Mouse (Mus musculus) intestine, embryonic 15.5 days (tissue): ENCODE results near the gene a. TPM values are rescaled to one million over a fixed set of nuclear protein-coding genes. Genes with fewer than 3 reads are reported as not detected.
"Not testable (repeated sequence)": the region's sequence is repeated elsewhere in the genome, so short reads cannot be mapped to it uniquely, and the experiment has no call there.

Source experiments
- ATAC-seq: fragments of 200-750 bp; cut with Nextera tagmentation; 2 replicates; pipeline ENCODE4 v1.8.0; 2017; ENCODE audit warnings: moderate TSS enrichment, moderate library complexity
- H3K27ac ChIP-seq: fragments of 300-500 bp; sonication (generic); 2 replicates; pipeline ENCODE4 v1.5.1; 2015; ENCODE audit warnings: mild to moderate bottlenecking, inconsistent platforms
- H3K27me3 ChIP-seq: fragments of 300-500 bp; sonication (generic); replicated peaks from 2 replicates; pipeline ENCODE4 v1.6.1; 2015; ENCODE audit warnings: inconsistent platforms
- H3K36me3 ChIP-seq: fragments of 300-500 bp; sonication (generic); 2 replicates; pipeline ENCODE4 v1.6.1; 2015; ENCODE audit warnings: inconsistent platforms
- H3K4me1 ChIP-seq: fragments of 300-500 bp; sonication (generic); replicated peaks from 2 replicates; pipeline ENCODE4 v1.6.1; 2015; ENCODE audit warnings: inconsistent platforms
- H3K4me2 ChIP-seq: fragments of 300-500 bp; sonication (generic); replicated peaks from 2 replicates; pipeline ENCODE4 v1.6.1; 2015; ENCODE audit warnings: mild to moderate bottlenecking, inconsistent platforms
- H3K4me3 ChIP-seq: fragments of 300-500 bp; sonication (generic); replicated peaks from 2 replicates; pipeline ENCODE4 v1.5.1; 2015; ENCODE audit warnings: inconsistent platforms
- H3K9ac ChIP-seq: fragments of 300-500 bp; sonication (generic); 2 replicates; pipeline ENCODE4 v1.6.1; 2015; ENCODE audit warnings: inconsistent platforms
- H3K9me3 ChIP-seq: fragments of 300-500 bp; sonication (generic); 2 replicates; pipeline ENCODE4 v1.6.1; 2016; ENCODE audit warnings: inconsistent platforms
- whole genome bisulfite sequencing: fragments of 180-500 bp; shearing (Covaris S2); methylation state at CpG from one replicate; pipeline ENCODE4 v1.1.7; 2015; 5-methylcytosine and 5-hydroxymethylcytosine counted together
- polyA plus RNA-seq: library from polyadenylated mRNA; unstranded; fragments of >200 nt; fragmentation: Nextera tagmentation; extraction: Ambion mirVana; gene quantifications from 2 replicates; pipeline ENCODE4 v1.2.1, GENCODE M21; 2015

Gene a
- polyA plus RNA-seq, 1 experiment from 2014 or later: 0.63 TPM

- H3K36me3 ChIP-seq: peaks cover 44% of the 10 kb centered on the region
- no peak overlapping the region for H3K27ac ChIP-seq
- H3K27me3 ChIP-seq: no peaks in the 10 kb centered on the region
- H3K9ac ChIP-seq: no peak overlapping the region
- H3K9me3 ChIP-seq: no peaks in the 10 kb centered on the region
- no peak for ATAC-seq
- H3K4me3 ChIP-seq: no peak overlapping the region
- H3K4me1 ChIP-seq: no peaks in the 10 kb centered on the region
- no peak overlapping the region for H3K4me2 ChIP-seq
Observed at GRCm38 (mm10) chr2:154869954-154870641, 78.9 kb downstream of the a start.

- no peak for ATAC-seq
- WGBS: 65% methylated on average over 2 of the region's 2 CpGs
- Histone ChIP-seq H3K4me3 (no peak overlapping the region), H3K4me2 (no peak overlapping the region), H3K9ac (no peak overlapping the region), H3K36me3 (peaks cover 17% of the 10 kb centered on the region), H3K27ac (no peak overlapping the region), H3K27me3 (no peaks in the 10 kb centered on the region), H3K9me3 (no peaks in the 10 kb centered on the region), H3K4me1 (no peaks in the 10 kb centered on the region)
Observed at GRCm38 (mm10) chr2:154876621-154877020, 85.4 kb downstream of the a start.

- no peak overlapping the region for H3K27ac ChIP-seq
Observed at GRCm38 (mm10) chr2:154891585-154891984, 100.4 kb downstream of the a start.

GRCm38 (mm10) chr2:154892201-154893044 lies 101.2 kb downstream of the a start, which contains the start of gene Eif2s2:
Eif2s2 (minus strand) TSS chr2:154892935.
- H3K27me3 ChIP-seq: no peaks in the 10 kb centered on the region
- H3K4me2 ChIP-seq: peak within 1 kb of the TSS; percentile 74
- peaks cover 3% of the 10 kb centered on the region; the same call in 1 of the 2 replicates for H3K4me1 ChIP-seq
- H3K9ac ChIP-seq: peak within 1 kb of the TSS; percentile 90
- 0 out of 2 replicates have a peak, but pooled peaks cover 3% of the 10 kb centered on the region for H3K36me3 ChIP-seq
- ATAC-seq: peak; percentile 98
- H3K9me3 ChIP-seq: no peaks in the 10 kb centered on the region
- peak within 1 kb of the TSS; percentile 88 for H3K27ac ChIP-seq
- under 1% methylated on average over 75 of the region's 75 CpGs for WGBS
- peak within 1 kb of the TSS; percentile 79 for H3K4me3 ChIP-seq

More at GRCm38 (mm10) chr2:154891585-154891984, 100.4 kb downstream of the a start:
- ATAC-seq: no peak
- 8% methylated on average over 2 of the region's 2 CpGs for WGBS
- Histone ChIP-seq H3K36me3 (peaks cover 7% of the 10 kb centered on the region; the same call in 1 of the 2 replicates), H3K4me3 (peak overlapping the region; percentile 79), H3K9me3 (no peaks in the 10 kb centered on the region), H3K4me2 (peak overlapping the region; percentile 74), H3K4me1 (peaks cover 3% of the 10 kb centered on the region; the same call in 1 of the 2 replicates), H3K9ac (peak overlapping the region; percentile 90), H3K27me3 (no peaks in the 10 kb centered on the region)

- H3K4me1 ChIP-seq: peaks cover 3% of the 10 kb centered on the region; the same call in 1 of the 2 replicates
- 7% methylated on average over 12 of the region's 12 CpGs for WGBS
- no peaks in the 10 kb centered on the region for H3K36me3 ChIP-seq
- H3K27ac ChIP-seq: no peak overlapping the region
- no peaks in the 10 kb centered on the region for H3K27me3 ChIP-seq
- H3K9ac ChIP-seq: peak overlapping the region; percentile 38; the same call in 1 of the 2 replicates
- H3K4me2 ChIP-seq: peak overlapping the region; percentile 68
- peak overlapping the region; percentile 79 for H3K4me3 ChIP-seq
- ATAC-seq: peak; percentile 34
- H3K9me3 ChIP-seq: no peaks in the 10 kb centered on the region
Observed at GRCm38 (mm10) chr2:154893045-154893385, 101.8 kb downstream of the a start.

- no peaks in the 10 kb centered on the region for H3K27me3 ChIP-seq
- H3K9me3 ChIP-seq: no peaks in the 10 kb centered on the region
- H3K4me2 ChIP-seq: peak overlapping the region; percentile 68; the same call in 1 of the 2 replicates
- no peak for ATAC-seq
- H3K4me3 ChIP-seq: no peak overlapping the region
- no peaks in the 10 kb centered on the region for H3K36me3 ChIP-seq
- WGBS: 67% methylated on average over 4 of the region's 4 CpGs
- no peak overlapping the region for H3K9ac ChIP-seq
- H3K4me1 ChIP-seq: peaks cover 3% of the 10 kb centered on the region; the same call in 1 of the 2 replicates
- H3K27ac ChIP-seq: no peak overlapping the region
Observed at GRCm38 (mm10) chr2:154893548-154893947, 102.3 kb downstream of the a start.

GRCm38 (mm10) chr2:154899004-154899403 lies 107.8 kb downstream of the a start:
- ATAC-seq, H3K4me3 ChIP-seq, H3K9me3 ChIP-seq, H3K36me3 ChIP-seq, H3K4me2 ChIP-seq, H3K27me3 ChIP-seq, H3K27ac ChIP-seq, H3K9ac ChIP-seq, H3K4me1 ChIP-seq: not testable (repeated sequence)
- 79% methylated on average over 8 of the region's 8 CpGs for WGBS

- WGBS: 85% methylated on average over 4 of the region's 4 CpGs
- not testable (repeated sequence) for H3K9me3 ChIP-seq, H3K27me3 ChIP-seq, H3K4me2 ChIP-seq, H3K9ac ChIP-seq, ATAC-seq, H3K27ac ChIP-seq, H3K4me3 ChIP-seq, H3K4me1 ChIP-seq, H3K36me3 ChIP-seq
Observed at GRCm38 (mm10) chr2:154899412-154899811, 108.2 kb downstream of the a start.

GRCm38 (mm10) chr2:154902111-154902510 lies 110.9 kb downstream of the a start:
- Histone ChIP-seq H3K9ac (no peak overlapping the region), H3K36me3 (no peaks in the 10 kb centered on the region), H3K4me2 (no peak overlapping the region), H3K4me1 (no peaks in the 10 kb centered on the region), H3K27ac (no peak overlapping the region), H3K4me3 (no peak overlapping the region), H3K27me3 (no peaks in the 10 kb centered on the region), H3K9me3 (no peaks in the 10 kb centered on the region)
- no peak for ATAC-seq
- WGBS: 84% methylated on average over 3 of the region's 3 CpGs

GRCm38 (mm10) chr2:154905796-154906195 lies 114.6 kb downstream of the a start:
- H3K4me1 ChIP-seq: no peaks in the 10 kb centered on the region
- WGBS: 42% methylated on average over 2 of the region's 2 CpGs
- H3K27ac ChIP-seq: no peak overlapping the region
- no peaks in the 10 kb centered on the region for H3K36me3 ChIP-seq
- no peaks in the 10 kb centered on the region for H3K27me3 ChIP-seq
- H3K9me3 ChIP-seq: no peaks in the 10 kb centered on the region
- no peak for ATAC-seq
- H3K9ac ChIP-seq: no peak overlapping the region
- H3K4me2 ChIP-seq: no peak overlapping the region
- H3K4me3 ChIP-seq: no peak overlapping the region

GRCm38 (mm10) chr2:154908223-154908622 lies 117.0 kb downstream of the a start:
- not testable (repeated sequence) for H3K9me3 ChIP-seq, H3K27ac ChIP-seq, H3K27me3 ChIP-seq, H3K4me3 ChIP-seq, H3K4me2 ChIP-seq, H3K9ac ChIP-seq, H3K4me1 ChIP-seq, H3K36me3 ChIP-seq, ATAC-seq
- 57% methylated on average over 2 of the region's 2 CpGs for WGBS

GRCm38 (mm10) chr2:154909789-154910188 lies 118.6 kb downstream of the a start:
- no peak overlapping the region for H3K9ac ChIP-seq
- no peaks in the 10 kb centered on the region for H3K36me3 ChIP-seq
- ATAC-seq: no peak
- no peaks in the 10 kb centered on the region for H3K4me1 ChIP-seq
- no peaks in the 10 kb centered on the region for H3K27me3 ChIP-seq
- no peak overlapping the region for H3K4me2 ChIP-seq
- H3K4me3 ChIP-seq: no peak overlapping the region
- H3K27ac ChIP-seq: no peak overlapping the region
- 75% methylated on average over 6 of the region's 6 CpGs for WGBS
- no peaks in the 10 kb centered on the region for H3K9me3 ChIP-seq
